Mouse (Mus musculus) adrenal gland, adult (tissue): ENCODE measurements around the gene Cmip.

Experiments used
- DNase-seq, 2 experiments: peaks; one replicate each; pipeline ENCODE4 v3.0.0; 2022 to 2023; ENCODE audit warnings: low spot score in 1 of 2; ENCODE audit not compliant: inconsistent age in 2 of 2

Cmip gene

DNA sequence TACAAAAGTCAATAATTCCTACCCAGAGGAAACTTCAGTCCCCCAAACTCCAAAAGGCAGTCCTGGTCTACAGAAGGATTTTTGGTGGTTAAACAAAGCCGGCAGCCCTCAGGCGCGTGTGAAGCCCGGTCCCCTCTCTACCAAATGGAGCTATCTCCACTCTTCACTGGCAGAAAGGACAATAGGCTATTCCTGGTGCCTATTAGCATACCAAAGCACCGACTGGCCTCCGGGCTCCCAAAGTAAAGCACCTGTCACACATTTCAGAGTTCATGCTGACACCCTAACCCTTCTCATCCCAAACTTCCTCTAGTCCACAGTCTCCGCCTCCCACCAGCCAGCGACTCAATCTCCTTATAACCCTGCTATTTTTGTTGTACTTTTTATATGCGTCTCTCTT, 236.7 kb downstream of the Cmip start:
- DNase-seq = no peak

DNA sequence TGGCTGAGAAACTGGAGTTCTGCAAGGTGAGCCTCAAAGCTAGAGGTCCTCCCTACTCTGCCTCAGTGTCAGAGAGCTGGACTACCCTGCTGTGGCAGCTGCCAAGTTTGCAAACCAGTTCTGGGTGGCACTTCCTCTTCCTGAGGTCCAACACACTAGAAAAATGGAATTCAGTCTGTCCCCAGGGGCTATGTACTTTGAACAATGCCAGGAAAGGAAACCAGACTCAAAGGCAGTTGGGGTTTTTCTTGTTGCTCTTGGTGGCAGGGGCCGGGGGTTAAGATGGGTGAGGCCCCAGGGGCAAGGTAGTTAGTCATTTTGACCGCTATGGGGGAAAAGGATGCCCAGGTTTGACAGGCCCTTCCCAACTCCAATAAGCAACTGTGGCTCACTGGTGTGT, 238.0 kb downstream of the Cmip start:
- no peak for DNase-seq

DNA sequence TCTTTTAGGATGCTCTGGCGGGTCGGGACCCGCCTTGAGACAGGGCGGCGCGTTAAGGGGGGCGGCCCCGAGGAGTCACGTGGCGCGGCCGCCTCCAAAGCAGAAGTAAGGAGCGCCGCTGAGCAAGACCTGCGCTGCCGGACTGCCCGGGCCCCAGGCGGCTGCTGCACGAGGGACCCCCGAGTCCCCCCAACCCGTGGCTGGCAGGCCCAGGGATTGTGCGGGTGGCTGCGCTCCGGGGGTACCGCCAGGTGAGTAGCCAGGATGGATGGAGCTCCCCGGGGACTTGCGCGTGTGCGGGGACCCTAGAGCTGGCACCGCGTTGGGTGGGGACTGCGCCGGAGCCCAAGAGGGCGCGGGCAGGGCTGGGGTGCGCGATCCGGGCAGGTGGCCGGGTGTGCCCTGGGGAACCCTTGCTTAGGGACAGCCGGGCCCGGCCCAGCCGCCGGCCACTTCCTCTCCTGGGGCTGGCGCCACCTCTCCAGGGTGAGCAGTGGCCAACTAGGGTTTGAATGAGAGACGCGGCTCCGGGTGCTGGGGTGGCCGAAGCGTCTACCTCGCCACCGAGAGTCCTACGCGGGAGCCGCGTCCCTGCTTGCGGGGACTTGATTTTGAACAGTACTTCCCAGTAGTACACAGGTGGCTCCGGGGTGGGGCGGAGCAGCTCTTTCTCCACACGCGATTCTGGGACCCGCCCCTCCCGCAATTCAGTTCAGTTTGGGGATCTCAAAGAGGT, 241.5 kb downstream of the Cmip start, which contains the start of gene Plcg2:
Gene Plcg2 (plus strand): TSS at position 113 of the 736 bp plus-strand sequence.
- peak; percentile 58 to 78 for DNase-seq

DNA sequence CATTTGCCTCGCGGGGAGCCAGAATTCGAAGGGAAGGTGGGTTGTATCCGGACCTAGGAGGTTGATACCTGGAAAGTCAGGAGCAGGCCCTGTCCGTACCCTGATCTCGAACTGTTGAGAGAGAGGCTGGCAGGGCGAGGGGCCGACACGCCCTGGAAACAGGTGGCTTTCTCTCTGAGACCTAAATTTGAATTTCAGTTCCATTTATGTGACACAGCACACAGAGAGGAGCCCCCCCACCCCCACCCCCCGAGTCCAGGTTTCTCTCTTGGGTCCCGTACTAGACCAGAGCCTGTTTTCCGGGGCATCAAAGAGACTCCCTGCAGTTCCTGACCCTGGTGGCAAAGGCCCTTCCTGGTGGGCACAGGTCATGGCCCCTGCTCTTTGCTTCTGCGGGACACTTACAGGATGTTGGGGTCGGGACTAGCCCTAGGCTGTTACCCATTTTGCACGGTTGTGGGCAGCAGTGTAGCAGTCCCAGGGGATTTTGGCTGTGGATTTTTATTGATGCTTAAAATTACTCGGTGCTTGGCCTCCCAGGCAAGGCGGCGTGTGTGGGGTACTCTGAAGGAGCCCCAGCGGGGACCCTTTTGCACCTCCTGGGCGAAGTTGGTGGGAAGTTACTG, 242.2 kb downstream of the Cmip start:
- DNase-seq = no peak

DNA sequence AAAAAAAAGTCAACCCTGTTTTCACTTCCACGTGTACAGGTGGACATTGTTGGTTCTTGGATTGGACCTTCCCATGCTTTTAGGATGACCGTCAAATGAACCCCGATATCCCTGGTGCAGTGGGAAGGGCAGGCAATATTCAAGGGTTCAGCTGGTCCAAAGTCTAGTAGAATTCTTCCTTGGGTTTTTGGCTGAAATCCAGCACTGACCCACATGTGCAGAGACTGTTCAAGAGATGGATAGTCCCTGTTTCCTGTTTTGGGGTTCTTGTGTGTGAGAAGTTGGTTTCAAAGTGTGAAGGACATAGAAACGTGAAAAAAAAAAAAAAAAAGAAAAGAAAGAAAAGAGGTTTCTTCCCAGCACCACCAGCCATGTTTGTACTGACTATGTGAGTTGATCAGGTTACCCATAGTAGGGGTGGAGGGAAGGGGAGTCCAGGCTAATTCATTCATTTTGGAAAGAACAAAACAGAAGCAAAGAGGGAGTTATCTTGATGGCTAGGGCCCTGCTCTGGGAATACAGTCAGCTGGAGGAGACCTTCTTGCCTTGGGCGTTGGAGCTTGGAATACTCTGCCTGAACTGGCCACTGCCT, 243.5 kb downstream of the Cmip start:
- no peak for DNase-seq

DNA sequence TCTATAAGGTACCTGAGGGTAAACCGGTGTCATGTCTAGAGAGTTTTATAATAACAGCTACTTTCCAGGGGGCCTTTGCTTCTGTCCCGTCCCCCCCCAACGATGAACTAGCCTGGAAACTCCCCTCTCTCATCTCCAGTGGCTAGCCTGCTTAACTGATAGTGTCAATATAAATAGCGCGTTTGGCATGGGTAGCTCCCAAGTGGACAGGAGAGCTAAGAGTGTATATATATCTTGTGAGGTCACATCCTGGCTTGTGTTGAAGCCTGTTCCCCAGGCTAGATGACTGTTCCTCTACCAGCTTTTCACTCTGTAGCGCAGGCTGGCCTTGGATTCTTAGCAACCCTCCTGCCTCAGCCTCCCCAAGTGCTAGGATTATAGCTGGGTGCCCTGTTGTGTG, 244.5 kb downstream of the Cmip start:
- no peak for DNase-seq

DNA sequence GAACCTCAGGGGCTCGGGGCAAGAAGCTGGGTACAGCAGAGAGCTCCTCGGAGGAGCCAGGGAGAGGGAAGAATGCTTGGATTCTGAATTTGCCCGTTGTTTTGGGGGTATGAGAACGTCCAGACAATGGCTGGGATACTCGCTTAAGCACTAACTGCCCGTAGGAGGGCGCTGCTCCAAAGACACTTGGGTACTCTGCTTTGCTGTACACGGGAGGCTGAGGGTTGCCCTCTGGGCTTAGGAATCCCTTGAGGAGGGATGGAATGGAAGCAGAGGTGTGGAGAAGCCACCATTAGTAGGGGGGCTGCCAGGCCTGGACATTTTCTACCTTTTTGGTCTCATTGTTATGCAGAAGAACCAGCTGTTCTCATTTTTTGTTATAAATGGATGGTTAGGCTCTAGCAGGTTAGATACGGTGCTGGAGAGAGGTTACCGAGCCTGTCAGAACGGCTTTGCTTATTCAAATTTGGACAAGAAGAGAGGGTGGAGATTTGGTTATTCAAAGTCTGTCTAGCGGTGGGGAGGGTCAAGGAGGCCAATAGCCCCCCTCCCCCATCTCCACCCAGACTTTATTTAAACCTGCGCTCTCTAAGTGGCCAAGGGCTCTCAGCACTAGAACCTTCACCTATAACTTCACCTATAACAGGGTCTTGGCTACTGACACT, 246.7 kb downstream of the Cmip start:
- no peak for DNase-seq

DNA sequence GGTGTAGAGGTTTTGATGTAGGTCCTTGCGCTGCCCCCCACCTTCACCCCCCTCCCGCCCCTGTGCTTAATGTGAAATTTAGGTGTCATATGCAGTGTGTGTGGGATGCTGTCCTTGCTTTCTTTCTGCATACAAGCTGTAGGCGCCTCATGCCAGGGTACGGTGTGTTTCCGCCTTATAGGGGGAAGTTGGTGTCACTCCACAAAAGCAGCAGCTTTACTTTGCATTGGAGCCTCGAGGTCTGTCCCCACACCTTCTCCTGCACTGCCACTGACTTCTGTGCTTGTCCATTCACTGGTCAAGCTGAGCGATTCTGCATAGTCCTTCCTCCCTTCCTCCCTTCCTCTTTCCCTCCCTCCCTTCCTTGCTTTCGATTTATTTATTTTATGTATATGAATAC, 250.8 kb downstream of the Cmip start:
- DNase-seq = no peak
